Mouse (Mus musculus) heart, postnatal 36 days (tissue): ENCODE measurements at regions not wholly inside any gene's neighbourhood (a gene's known extent, or its start where the extent isn't known, plus 50 kb on each side); places are given as distances from the start of the nearest gene placed in this dataset.
"Not testable (repeated sequence)": the region's sequence is repeated elsewhere in the genome, so short reads cannot be mapped to it uniquely, and the experiment has no call there.

ENCODE experiments used
- DNase-seq, 2 experiments: peaks; one replicate each; pipeline ENCODE4 v3.0.0; 2021 to 2022
- intact Hi-C: fragments of 180-260 bp; cut with DNase I; formaldehyde crosslinking; loops from one replicate; pipeline ENCODE4 v1.15.1; 2025

DNA sequence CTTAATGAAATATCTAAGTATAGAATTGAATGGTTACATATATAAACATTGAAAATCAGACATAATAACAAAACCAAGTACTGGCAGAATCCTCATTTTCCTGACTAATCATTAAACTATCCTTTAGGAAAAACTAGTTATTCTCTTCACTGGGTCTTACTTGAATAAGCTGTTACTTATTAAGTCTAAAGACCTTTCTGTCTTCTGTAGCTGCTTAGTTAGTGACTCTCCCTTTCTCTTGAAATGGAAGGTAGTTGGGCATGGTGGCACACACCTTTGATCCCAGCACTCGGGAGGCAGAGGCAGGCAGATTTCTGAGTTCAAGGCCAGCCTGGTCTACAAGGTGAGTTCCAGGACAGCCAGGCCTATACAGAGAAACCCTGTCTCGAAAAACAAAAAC, 135.9 kb upstream of the Abcb5 start:
- intact Hi-C loops, DNase-seq: not testable (repeated sequence)

- intact Hi-C loops = no loop called here
- peak in 1 of 2 experiments; percentile 14 for DNase-seq
These were observed 133.5 kb upstream of the Abcb5 start for GRCm38 (mm10) chr12:119099736-119100135.

GRCm38 (mm10) chr12:119097814-119098213, 131.6 kb upstream of the Abcb5 start:
- intact Hi-C loops = no loop called here
- DNase-seq = peak in 1 of 2 experiments; percentile 19

DNA sequence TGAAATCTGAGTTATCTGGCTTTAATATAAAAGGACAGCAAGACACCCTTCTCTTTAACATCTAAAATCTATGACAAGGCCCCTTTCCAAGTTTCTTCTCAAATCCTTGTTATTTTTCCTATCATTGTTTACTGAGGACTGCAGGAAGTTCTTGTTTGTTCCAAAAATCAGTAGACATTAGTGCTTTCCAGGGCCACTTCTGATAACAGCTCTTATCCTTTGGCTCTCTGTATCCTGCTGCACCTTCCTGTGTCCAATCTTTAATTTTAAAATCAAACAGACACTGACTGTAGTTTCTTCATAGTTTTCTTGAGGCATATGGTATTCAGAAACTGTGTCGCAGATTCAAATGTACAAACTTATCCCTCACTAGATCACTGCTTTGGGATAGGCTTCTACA, 128.1 kb upstream of the Abcb5 start:
- intact Hi-C loops = no loop called here
- DNase-seq = no peak

DNA sequence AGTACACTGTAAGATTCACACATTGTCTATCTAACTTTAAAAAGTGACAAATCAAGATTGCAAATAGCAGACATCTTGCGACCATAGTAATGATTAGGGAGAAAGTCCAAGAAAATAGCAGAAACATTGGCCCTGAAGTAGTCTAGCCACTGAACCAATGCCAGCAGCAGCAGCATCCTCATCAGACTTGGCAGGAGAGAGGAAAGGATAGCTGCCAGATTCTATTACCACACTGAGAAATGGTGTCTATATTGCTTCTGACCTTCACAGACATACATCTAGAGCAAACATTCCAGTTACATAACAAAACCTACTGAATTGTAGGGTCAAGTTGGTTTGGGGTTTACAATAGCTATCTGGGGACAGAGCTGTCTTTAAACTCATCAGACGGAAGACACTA, 127.2 kb upstream of the Abcb5 start:
- intact Hi-C loops = no loop called here
- DNase-seq = no peak

GRCm38 (mm10) chr12:119089292-119089691, 123.1 kb upstream of the Abcb5 start:
- intact Hi-C loops = no loop called here
- no peak for DNase-seq

DNA sequence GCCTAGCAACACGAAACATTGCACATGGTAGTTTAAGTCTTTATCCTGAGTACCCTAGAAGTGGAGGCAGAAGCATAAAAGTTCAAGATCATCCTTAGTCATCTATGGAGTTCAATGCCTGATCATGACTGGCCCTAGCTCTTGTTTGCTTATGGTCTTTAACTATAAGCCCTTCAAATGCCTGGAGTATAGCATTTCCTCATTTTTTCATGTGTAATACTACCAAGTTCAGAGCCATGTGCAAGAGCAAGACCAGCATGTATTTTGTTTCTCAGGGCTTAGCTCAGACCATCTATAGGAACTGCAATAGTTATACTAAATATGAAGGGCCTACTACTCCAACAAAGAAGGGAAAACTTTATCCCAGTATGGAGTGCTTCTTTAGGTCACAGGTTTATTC, 122.4 kb upstream of the Abcb5 start:
- intact Hi-C loops = no loop called here
- DNase-seq = no peak

DNA sequence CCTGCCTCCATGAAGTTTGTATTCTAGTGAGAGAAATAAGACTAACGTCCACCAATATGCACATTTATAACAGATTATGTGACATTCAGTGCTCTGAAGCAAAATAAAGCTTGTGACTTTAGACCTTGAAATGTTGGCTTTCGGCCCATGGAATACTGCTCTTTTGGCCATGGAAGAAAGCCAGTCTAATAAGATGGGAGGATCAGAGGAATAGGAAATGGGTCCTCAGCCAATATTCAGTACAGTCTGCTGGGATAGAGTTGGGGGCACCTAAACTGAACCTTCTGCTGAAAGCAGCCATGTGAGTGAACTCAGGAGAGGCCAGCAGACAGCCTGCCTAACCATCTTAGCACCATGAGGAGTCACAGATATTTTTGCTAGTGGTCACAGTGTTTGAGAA, 118.6 kb upstream of the Abcb5 start:
- DNase-seq = no peak
- intact Hi-C loops = no loop called here

- DNase-seq = no peak
- intact Hi-C loops = no loop called here
These were observed 116.6 kb upstream of the Abcb5 start for GRCm38 (mm10) chr12:119082781-119083180.

DNA sequence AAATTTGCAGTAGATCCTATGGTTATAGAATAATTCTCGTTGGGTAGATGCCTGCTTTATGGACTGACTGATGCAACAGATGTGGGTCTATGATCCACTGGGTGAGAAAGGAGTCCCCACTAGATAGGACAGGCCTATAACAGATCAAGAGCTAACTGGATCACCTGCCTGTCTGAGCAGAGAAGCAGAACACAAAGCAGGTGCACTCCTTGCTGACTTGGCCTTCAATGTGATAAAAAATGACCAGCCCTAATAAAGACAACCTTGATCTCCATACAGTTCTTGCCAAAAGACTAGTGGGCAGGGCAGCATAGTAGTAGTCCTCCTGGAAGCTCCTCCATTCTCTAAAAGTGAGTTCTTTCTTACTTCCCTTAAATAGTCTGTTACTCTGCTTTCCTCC, 109.6 kb upstream of the Abcb5 start:
- no peak for DNase-seq
- intact Hi-C loops = no loop called here

DNA sequence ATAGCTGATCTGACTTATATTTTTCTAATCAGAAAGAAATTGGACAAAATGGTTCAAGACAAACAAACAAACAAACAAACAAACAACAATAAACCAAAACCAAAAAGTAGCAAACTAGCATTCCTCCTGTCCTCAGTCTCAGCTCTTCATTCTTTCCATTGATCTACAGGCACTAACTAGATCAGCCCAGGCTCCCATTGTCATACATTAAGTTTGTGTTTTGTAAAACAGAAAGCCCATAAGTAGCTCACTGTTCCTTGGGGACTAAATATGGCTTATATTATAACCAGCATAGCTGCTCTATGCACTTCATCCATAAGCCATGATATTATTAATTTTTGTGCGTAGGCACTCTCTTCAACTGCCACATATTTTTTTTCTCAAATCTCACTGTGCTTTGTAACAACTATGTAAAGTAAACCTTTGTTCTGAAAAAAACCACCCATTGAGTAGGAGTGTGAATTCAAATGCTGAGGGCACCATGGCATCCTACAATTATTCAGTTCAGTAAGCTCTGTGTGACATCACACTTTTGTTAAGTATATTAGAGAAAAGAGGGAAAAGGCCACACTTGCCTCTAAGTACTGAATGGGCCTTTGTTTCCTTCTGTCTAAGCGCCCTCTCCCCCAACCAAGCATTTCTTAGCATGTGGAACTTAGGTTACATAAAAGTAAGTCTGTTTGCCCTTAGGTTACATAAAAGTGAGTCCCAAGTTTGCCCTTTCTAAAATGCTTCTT, 108.7 kb upstream of the Abcb5 start:
- DNase-seq = no peak
- intact Hi-C loops = no loop called here

- no peak for DNase-seq
- intact Hi-C loops = no loop called here
These were observed 107.9 kb upstream of the Abcb5 start for GRCm38 (mm10) chr12:119074147-119074546.

DNA sequence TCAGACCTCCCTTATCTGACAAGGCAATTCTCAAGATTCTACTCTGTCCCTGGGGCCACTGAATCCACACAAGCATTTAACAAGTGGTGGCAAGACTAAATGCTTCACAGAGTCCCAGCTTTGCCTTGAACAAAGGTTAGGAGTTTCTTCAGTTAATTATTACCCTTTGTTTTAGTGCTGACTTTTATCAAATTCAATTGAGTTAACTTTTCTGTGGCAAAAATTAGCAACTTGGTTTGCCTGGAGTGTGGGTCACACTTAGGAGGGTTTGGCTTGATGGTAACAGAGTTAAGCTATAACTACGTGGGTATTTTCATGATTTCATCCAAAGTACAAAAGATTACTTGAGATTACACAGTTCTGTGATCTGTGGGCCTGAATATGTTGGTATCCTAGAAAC, 104.7 kb upstream of the Abcb5 start:
- DNase-seq = no peak
- intact Hi-C loops = no loop called here

GRCm38 (mm10) chr12:119070446-119070845, 104.2 kb upstream of the Abcb5 start:
- no peak for DNase-seq

GRCm38 (mm10) chr12:119069747-119070146, 103.5 kb upstream of the Abcb5 start:
- no peak for DNase-seq
- intact Hi-C loops = no loop called here

More at GRCm38 (mm10) chr12:119070446-119070845, 104.2 kb upstream of the Abcb5 start:
- intact Hi-C loops = no loop called here

DNA sequence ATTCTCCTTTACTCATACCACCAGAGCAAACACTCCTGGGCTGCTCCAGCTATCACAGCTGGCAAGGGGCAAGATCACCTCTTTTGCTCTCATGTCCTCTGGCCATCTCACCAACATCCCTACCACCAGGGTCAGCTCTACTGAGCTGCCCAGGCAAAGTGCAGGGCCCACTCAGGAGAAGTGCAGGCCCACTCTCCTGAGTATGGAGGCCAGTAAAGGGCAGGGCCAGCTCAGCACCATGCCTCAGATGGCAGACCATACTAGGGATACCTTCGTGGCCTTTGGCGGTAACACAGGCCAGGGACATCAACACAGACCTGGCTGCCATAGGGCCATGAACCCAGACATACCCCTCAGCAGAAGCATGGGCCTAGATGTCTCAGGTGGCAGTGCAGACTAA, 101.9 kb upstream of the Abcb5 start:
- intact Hi-C loops = no loop called here
- DNase-seq = no peak

- intact Hi-C loops = no loop called here
- DNase-seq = no peak
These were observed 96.7 kb upstream of the Abcb5 start for GRCm38 (mm10) chr12:119062931-119063330.

GRCm38 (mm10) chr12:119062490-119062889, 96.3 kb upstream of the Abcb5 start:
- no peak for DNase-seq
- intact Hi-C loops = no loop called here

GRCm38 (mm10) chr12:119054560-119054959, 88.3 kb upstream of the Abcb5 start:
- peak; percentile 17 for DNase-seq
- intact Hi-C loops = no loop called here

DNA sequence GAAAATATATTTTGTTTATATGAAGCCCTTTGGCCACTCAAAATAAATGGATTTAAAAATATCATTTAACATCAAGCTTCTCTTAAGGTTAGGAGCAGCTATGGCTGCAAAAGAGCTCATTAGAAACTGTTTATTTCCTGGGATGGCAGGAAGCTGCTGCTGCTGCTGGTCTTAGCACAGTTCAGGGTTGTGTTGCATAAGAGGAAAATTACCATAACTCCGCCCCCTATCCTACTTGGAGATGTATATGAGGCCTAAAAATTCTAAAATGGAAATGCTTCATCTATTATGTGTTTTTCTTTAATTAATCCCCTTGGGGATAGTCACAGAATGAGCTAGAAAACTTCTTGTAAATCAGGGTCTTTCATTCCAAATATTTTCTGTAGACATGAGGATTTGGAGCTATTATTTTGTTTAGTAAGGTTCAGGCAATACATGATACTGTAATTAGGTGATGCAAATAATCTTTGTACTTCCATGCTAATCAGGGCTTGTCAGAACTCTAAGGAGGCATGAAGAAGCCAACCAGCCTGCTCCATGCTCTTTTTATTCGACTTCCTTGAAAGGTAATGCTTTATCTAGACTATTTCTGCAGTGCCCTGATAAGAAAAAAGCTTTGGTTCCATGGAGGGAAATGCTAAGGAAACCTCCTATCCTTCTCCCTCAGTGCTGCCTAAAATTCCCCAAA, 85.6 kb upstream of the Abcb5 start:
- DNase-seq = no peak
- intact Hi-C loops = no loop called here

DNA sequence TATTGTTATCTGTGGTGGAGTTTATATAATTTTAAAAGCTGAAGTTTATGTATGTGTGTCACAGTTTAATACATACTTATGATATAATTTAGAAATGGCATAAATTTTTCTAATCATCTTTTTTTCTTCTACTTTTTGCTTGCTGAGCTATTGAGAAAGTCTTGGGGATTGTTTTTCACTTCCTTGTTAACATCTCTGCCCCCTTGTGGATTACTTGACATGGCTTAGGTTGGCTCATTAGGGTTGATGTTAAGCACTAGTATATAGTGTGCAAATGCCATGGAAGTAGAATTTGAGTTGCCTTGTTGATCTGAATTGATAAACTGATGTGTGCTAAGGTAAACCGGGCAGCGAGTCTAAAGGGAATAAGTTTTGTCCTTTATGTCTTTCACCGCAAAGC, 72.1 kb upstream of the Abcb5 start:
- DNase-seq = no peak
- intact Hi-C loops = no loop called here

DNA sequence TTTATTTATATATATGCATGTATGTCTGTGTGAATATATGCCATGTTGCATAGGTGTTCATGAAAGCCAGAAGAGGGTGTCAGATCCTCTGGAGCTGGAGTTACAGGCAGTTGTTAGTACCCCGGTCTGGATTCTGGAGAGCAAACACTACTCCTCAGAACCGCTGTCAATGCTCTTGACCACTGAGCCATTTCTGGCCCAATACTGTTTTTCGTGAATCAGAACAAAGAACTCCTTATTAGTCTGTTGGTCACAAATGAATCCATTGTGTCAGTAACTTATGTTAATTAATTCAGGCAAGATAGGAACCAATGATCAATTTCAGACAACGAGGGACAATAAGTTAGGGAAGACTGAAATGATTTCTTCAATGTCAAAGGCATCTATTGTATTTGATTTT, 68.6 kb upstream of the Abcb5 start:
- intact Hi-C loops = no loop called here

More for the DNA sequence above, 68.6 kb upstream of the Abcb5 start:
- DNase-seq = no peak
